Mouse (Mus musculus) intestine, embryonic 15.5 days (tissue): ENCODE measurements around the gene Wnt9a. TPM values are rescaled to one million over a fixed set of nuclear protein-coding genes. Genes with fewer than 3 reads are reported as not detected.

ENCODE experiments used
- ATAC-seq: fragments of 200-750 bp; cut with Nextera tagmentation; 2 replicates; pipeline ENCODE4 v1.8.0; 2017; ENCODE audit warnings: moderate TSS enrichment, moderate library complexity
- H3K27ac ChIP-seq: fragments of 300-500 bp; sonication (generic); 2 replicates; pipeline ENCODE4 v1.5.1; 2015; ENCODE audit warnings: mild to moderate bottlenecking, inconsistent platforms
- H3K27me3 ChIP-seq: fragments of 300-500 bp; sonication (generic); replicated peaks from 2 replicates; pipeline ENCODE4 v1.6.1; 2015; ENCODE audit warnings: inconsistent platforms
- H3K36me3 ChIP-seq: fragments of 300-500 bp; sonication (generic); 2 replicates; pipeline ENCODE4 v1.6.1; 2015; ENCODE audit warnings: inconsistent platforms
- H3K4me1 ChIP-seq: fragments of 300-500 bp; sonication (generic); replicated peaks from 2 replicates; pipeline ENCODE4 v1.6.1; 2015; ENCODE audit warnings: inconsistent platforms
- H3K4me2 ChIP-seq: fragments of 300-500 bp; sonication (generic); replicated peaks from 2 replicates; pipeline ENCODE4 v1.6.1; 2015; ENCODE audit warnings: mild to moderate bottlenecking, inconsistent platforms
- H3K4me3 ChIP-seq: fragments of 300-500 bp; sonication (generic); replicated peaks from 2 replicates; pipeline ENCODE4 v1.5.1; 2015; ENCODE audit warnings: inconsistent platforms
- H3K9ac ChIP-seq: fragments of 300-500 bp; sonication (generic); 2 replicates; pipeline ENCODE4 v1.6.1; 2015; ENCODE audit warnings: inconsistent platforms
- H3K9me3 ChIP-seq: fragments of 300-500 bp; sonication (generic); 2 replicates; pipeline ENCODE4 v1.6.1; 2016; ENCODE audit warnings: inconsistent platforms
- WGBS: fragments of 180-500 bp; shearing (Covaris S2); methylation state at CpG from one replicate; pipeline ENCODE4 v1.1.7; 2015; 5-methylcytosine and 5-hydroxymethylcytosine counted together
- polyA plus RNA-seq: library from polyadenylated mRNA; unstranded; fragments of >200 nt; fragmentation: Nextera tagmentation; extraction: Ambion mirVana; gene quantifications from 2 replicates; pipeline ENCODE4 v1.2.1, GENCODE M21; 2015

Wnt9a gene
- polyA plus RNA-seq: 3.4 and 4.2 TPM in 2 replicates

DNA sequence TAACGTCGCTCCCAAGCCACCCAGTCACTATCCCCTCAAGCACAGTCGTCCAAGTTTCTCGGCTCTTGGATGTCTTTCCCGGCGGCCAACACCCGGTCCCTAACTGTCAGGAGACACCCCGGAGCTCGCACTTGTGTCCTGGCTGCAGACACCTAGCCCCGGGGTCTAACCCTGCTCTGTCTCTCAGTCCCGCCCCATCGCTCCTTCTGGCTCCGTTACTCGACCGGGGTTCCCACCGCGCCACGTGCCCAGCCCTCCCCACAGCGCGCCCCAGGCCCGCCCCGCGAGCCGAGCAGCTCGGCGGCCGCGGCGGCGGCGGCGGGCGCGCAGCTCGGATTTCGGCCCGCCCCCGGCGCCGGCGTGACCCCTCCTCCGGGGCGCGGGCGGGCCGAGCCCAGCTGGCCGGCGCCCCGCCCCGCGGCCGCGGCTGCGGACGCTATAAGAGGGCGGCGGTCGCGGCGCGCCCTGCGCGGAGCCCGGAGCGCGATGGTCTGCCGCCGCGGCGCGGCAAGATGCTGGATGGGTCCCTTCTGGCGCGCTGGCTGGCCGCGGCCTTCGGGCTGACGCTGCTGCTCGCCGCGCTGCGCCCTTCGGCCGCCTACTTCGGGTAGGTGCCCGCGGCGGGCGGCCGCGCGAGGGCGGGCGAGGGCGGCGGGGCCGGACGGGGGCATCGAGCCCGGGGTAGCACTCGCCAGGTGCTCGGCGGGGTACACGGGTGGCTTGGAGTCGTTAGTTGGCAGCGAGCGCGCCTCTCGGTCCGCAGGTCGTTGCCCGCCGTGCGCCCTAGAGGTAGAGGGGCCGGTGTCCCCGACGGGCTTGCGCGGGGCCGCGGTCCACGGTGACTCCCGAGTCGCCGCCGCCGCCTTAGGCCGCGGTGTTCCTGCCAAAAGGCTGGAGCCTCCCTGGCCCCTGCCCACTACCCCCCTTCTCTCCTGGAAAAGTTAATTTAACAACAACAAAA is at the start of gene Wnt9a:
Gene Wnt9a (plus strand): TSS at position 468 of the 961 bp plus-strand sequence.
- H3K27me3 ChIP-seq: peaks cover 54% of the 10 kb centered on the region
- no peaks in the 10 kb centered on the region for H3K9me3 ChIP-seq
- peak within 1 kb of the TSS; percentile 71 for H3K4me3 ChIP-seq
- H3K36me3 ChIP-seq: no peaks in the 10 kb centered on the region
- H3K4me2 ChIP-seq: peak within 1 kb of the TSS; percentile 97
- peak within 1 kb of the TSS; percentile 70 for H3K9ac ChIP-seq
- 0 out of 2 replicates have a peak within 1 kb of the TSS, but pooled peaks have one; percentile 51 for H3K27ac ChIP-seq
- ATAC-seq: peak; percentile 85
- peaks cover 34% of the 10 kb centered on the region for H3K4me1 ChIP-seq
- WGBS: under 1% methylated on average over 123 of the region's 128 CpGs

DNA sequence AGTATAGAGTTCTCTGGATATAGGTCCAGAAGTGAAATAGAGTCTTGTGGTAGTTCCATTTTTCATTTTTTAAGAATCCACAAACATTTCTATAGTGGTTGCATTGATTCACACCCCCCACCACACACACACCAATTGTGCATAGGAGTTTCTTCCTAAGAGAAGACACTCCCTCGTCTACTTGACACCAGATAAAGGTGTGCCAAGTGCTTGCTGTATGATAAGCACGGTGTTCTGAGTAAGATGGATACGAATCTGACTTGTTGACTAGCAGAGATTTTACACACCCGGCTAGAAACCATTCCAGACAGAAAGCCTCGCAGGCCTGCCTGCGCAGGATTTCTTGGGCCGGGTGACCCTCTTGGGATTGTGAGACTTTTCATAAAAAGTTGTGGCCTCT is 47.1 kb upstream of the Wnt9a start:
- peaks cover 13% of the 10 kb centered on the region for H3K27me3 ChIP-seq
- H3K9ac ChIP-seq: no peak overlapping the region
- no peak overlapping the region for H3K4me3 ChIP-seq
- ATAC-seq: no peak
- H3K36me3 ChIP-seq: no peaks in the 10 kb centered on the region
- 83% methylated on average over 7 of the region's 7 CpGs for WGBS
- no peak overlapping the region for H3K27ac ChIP-seq
- H3K9me3 ChIP-seq: no peaks in the 10 kb centered on the region
- no peak overlapping the region for H3K4me2 ChIP-seq
- peaks cover 15% of the 10 kb centered on the region; the same call in 1 of the 2 replicates for H3K4me1 ChIP-seq

DNA sequence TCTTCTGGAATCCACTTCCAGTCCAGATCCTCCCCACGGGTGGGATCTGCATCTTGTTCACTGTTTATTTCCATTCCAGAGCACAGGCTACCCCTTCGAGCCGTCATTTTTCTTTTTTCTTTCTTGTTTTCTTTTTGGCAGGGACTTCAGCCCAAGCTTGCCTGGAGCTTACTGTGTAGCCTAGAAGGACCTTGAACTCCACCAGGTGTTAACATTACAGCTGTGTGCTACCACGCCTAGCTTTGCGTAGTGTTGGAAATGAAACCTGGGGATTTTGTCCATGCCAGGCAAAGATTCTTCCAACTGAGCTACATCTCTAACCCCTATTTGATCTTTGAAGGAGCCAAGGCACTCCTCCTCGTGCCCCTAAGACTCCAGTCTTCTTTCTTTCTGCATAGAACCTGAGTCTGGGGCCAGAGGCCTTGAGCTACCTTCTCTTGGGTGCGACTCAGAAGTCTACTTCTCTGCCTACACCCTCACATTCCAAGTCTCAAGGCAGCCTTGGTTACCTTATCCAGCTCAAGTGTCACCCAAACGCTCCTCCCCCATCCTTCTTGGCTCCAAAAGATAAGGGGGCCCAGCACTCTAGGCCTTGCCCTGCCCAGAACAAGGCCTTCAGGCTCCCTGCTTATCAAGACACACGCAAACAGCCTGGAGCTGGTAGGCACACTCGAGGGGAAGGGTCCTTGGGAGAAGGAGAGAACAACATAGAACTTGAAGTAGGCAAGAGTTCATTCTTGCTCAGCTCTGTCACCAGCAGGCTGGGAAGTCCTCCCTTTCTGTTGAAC is 45.8 kb upstream of the Wnt9a start:
- Histone ChIP-seq H3K9me3 (no peaks in the 10 kb centered on the region), H3K4me3 (no peak overlapping the region), H3K36me3 (no peaks in the 10 kb centered on the region), H3K4me2 (0 out of 2 replicates have a peak overlapping the region, but pooled peaks have one; percentile 2), H3K9ac (no peak overlapping the region), H3K27ac (0 out of 2 replicates have a peak overlapping the region, but pooled peaks have one; percentile 46), H3K27me3 (peaks cover 25% of the 10 kb centered on the region), H3K4me1 (peaks cover 15% of the 10 kb centered on the region; the same call in 1 of the 2 replicates)
- WGBS: 60% methylated on average over 10 of the region's 10 CpGs
- ATAC-seq: peak; percentile 91

DNA sequence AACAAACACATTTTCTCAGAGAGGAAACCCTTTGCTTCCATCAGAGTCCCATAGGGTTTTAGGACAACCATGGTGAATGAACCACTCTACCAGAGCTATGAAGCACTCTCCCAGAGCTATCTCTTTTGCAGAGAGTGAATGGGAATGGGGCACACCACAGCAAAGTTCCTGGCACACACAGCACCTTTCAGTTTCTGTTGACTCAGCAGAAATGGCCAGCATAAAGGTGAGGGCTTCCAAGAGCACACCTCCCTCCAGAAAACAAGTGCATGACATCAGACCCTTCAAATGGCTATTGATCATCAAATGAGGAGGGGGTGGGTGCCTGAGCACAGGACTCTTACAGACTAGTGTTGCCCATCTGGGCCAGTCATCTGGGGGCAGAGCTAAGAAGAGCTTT is 44.4 kb upstream of the Wnt9a start:
- no peaks in the 10 kb centered on the region for H3K36me3 ChIP-seq
- no peak overlapping the region for H3K27ac ChIP-seq
- H3K27me3 ChIP-seq: peaks cover 40% of the 10 kb centered on the region
- no peak for ATAC-seq
- no peaks in the 10 kb centered on the region for H3K9me3 ChIP-seq
- no peak overlapping the region for H3K4me3 ChIP-seq
- H3K9ac ChIP-seq: no peak overlapping the region
- no peak overlapping the region for H3K4me2 ChIP-seq
- peaks cover 15% of the 10 kb centered on the region; the same call in 1 of the 2 replicates for H3K4me1 ChIP-seq

DNA sequence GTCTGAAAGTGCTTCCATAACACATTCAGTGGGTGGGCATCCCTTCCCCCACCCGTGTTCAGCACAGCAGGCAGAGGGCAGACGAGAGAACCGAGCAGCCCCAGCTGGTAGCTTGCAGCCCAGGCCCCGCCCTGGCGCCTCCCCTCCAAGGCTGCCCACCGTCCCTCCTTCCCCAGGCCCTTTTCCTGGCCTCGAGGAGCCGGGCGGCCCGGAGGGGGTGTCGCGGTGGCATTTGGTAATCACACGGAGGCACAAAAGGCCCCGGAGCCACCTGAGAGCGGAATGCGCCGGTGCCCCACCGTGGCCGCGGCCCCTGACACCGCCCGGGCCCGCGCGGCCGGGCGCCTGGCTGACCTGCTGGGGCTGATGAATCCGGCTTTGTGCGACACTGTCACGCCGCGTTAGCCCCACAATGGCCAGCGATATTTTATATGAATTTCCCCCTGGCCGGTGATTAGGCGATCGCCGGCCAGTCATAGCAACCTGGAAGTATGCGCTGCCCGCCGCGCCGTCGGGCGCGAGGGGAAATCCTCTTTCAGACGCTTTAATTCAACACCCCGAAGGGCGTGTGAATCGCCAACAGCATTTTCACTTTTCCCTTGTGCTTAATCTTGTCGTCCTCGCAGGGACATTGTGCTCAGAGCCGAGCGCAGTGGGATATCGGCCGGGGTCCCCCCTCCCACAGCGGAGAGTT is 42.7 kb upstream of the Wnt9a start:
- Histone ChIP-seq H3K4me3 (peak overlapping the region; percentile 55), H3K4me2 (peak overlapping the region; percentile 97), H3K27me3 (peaks cover 40% of the 10 kb centered on the region), H3K9ac (peak overlapping the region; percentile 57), H3K4me1 (peaks cover 15% of the 10 kb centered on the region; the same call in 1 of the 2 replicates), H3K27ac (no peak overlapping the region), H3K9me3 (no peaks in the 10 kb centered on the region), H3K36me3 (no peaks in the 10 kb centered on the region)
- ATAC-seq: peak; percentile 72
- WGBS: under 1% methylated on average over 56 of the region's 56 CpGs

DNA sequence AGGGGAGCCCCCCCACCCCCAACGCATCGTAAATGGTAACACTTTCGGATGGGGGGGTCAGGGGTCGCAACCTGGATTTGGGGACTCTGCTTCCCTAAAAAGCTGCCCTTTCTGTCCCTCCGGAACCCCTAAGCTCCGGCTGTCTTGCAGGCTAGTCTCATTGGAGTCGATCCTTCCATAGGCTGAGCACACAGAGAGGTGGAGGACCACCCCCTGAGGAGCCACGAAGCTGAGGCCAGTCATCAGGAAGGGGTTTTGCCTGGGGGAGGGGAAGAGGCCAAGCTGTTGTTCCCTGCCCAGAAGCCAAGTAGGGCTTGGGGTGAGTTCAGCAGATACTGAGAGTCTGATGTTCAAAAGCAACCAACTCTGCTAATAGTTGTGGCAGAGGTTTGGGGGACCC is 42.1 kb upstream of the Wnt9a start:
- 9% methylated on average over 8 of the region's 8 CpGs for WGBS
- Histone ChIP-seq H3K9me3 (no peaks in the 10 kb centered on the region), H3K4me3 (peak overlapping the region; percentile 55), H3K27ac (no peak overlapping the region), H3K27me3 (peaks cover 40% of the 10 kb centered on the region), H3K9ac (peak overlapping the region; percentile 57; the same call in 1 of the 2 replicates), H3K4me1 (peaks cover 15% of the 10 kb centered on the region; the same call in 1 of the 2 replicates), H3K4me2 (peak overlapping the region; percentile 97), H3K36me3 (no peaks in the 10 kb centered on the region)
- no peak for ATAC-seq

DNA sequence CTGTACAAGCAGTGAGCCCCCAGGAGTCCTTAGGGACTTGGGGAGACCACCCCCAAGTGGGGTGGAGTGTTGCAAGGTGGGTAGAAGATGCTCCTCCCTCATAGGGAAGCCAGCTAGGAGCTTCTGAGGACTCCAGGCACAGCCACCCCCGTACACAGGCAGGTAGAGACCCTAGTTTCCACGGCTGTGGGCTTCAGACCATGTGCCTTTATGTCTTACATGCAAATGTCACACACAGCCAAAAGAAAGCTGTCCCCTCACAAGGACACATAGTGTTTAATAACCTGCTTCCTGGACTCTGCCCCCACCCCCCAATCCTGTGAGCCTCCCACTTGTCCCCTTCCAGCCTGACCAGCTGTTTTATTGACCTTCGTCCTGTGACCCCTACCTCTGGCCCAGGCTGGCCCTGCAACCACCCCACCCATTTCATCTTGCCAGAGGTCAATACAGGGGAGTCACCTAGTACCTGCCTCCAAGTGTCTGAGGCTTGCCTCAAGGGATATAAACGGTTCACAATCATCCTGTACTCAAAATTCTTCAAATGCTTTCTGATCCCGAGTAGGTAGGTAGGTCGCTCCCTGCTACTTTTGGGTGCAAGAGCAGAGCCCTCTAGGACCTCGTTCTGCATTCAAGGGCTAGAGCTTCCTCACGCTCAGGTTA is 41.4 kb upstream of the Wnt9a start:
- H3K36me3 ChIP-seq: no peaks in the 10 kb centered on the region
- peaks cover 40% of the 10 kb centered on the region for H3K27me3 ChIP-seq
- H3K9ac ChIP-seq: no peak overlapping the region
- H3K4me1 ChIP-seq: peaks cover 15% of the 10 kb centered on the region; the same call in 1 of the 2 replicates
- no peak for ATAC-seq
- H3K9me3 ChIP-seq: no peaks in the 10 kb centered on the region
- no peak overlapping the region for H3K27ac ChIP-seq
- H3K4me3 ChIP-seq: no peak overlapping the region
- H3K4me2 ChIP-seq: no peak overlapping the region
- 62% methylated on average over 8 of the region's 8 CpGs for WGBS

DNA sequence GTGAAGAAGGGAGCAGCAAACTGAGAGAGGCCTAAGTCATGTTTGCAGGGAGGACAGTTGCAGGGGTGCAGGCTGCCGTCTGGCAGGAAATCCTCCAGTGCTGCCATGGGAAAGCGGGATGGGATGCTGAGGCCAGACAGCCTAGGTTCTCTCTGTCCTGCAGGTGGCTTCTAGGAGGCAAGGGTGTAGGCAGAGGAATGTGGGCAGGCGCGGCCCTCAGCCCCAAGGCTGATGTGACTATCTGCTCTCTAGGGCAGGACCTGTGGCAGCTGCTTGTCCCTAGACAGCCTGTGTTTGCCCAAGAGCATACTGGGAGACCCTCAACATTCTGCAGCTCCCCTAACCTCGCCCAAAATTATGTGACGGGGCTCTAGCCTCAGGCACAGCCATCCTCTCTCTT is 40.0 kb upstream of the Wnt9a start:
- Histone ChIP-seq H3K27ac (no peak overlapping the region), H3K4me2 (no peak overlapping the region), H3K9me3 (no peaks in the 10 kb centered on the region), H3K27me3 (peaks cover 40% of the 10 kb centered on the region), H3K4me3 (no peak overlapping the region), H3K9ac (no peak overlapping the region), H3K4me1 (peaks cover 10% of the 10 kb centered on the region; the same call in 1 of the 2 replicates), H3K36me3 (no peaks in the 10 kb centered on the region)
- WGBS: 25% methylated on average over 6 of the region's 6 CpGs
- ATAC-seq: no peak

DNA sequence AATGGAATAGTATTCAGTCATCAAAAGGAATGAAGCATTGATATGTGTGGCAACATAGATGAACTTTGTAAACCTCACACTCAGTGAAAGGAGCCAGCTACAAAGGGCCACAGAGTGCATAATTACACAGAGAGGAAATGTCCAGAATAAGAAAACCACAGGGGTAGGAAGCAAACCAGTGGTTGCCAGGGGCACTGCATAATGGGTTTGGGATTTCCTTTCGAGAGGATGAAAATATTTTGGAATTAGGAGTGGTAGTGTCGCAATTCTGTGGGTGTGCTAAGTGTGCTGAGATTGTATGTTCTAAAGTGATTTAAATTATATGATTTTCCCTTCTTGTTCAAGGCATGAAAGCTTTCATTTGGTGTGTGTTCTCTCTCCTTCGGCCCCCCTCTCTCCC is 32.5 kb upstream of the Wnt9a start:
- Histone ChIP-seq H3K27ac (no peak overlapping the region), H3K4me3 (no peak overlapping the region), H3K36me3 (no peaks in the 10 kb centered on the region), H3K4me1 (no peaks in the 10 kb centered on the region), H3K9ac (no peak overlapping the region), H3K9me3 (no peaks in the 10 kb centered on the region), H3K4me2 (no peak overlapping the region), H3K27me3 (peaks cover 5% of the 10 kb centered on the region)
- 83% methylated on average over 3 of the region's 3 CpGs for WGBS
- ATAC-seq: no peak

DNA sequence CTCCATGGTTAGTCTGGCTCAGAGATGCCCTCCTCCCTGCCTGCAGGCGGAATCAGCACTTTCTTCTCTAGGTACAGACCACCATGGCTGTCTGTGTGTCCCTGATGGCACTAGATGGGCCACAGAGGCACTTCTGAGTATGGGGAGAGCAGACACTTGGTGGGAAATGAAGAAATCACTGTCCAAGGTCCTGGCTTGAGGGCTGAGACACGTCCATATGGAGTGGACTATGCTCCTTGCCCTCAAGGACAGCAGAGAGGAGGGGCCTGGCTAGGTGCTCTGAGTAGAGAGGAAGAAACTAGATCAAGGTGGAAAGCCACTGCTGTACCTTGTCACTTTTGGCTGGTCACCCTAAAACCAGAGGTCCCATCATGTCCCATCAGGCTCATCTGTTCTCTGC is 29.9 kb upstream of the Wnt9a start:
- Histone ChIP-seq H3K4me1 (no peaks in the 10 kb centered on the region), H3K27me3 (peaks cover 22% of the 10 kb centered on the region), H3K4me2 (no peak overlapping the region), H3K36me3 (no peaks in the 10 kb centered on the region), H3K9ac (no peak overlapping the region), H3K4me3 (no peak overlapping the region), H3K27ac (no peak overlapping the region), H3K9me3 (no peaks in the 10 kb centered on the region)
- 32% methylated on average over 2 of the region's 2 CpGs for WGBS
- peak; percentile 58; the same call in 1 of the 2 replicates for ATAC-seq

DNA sequence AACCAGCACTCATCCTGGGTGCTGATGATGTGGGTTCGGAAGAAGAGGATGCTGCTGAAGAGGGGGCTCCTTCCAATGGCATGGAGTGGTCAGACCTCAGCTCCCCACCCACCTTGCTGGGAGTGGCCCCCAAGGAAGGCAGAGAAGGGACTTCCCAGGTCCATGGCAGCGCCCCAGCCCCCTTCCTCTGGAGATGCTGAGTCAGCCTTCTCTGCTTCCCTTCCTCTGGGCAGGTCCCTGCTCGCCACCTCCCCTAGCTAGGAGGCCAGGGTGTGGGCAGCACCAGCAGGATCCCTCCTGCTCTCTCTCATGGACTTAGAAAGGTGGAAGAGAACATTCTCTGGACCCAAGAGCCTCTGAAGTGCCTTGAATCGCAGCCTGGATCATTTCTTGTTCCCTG is 28.7 kb upstream of the Wnt9a start:
- no peak for ATAC-seq
- WGBS: 70% methylated on average over 4 of the region's 4 CpGs
- Histone ChIP-seq H3K4me3 (no peak overlapping the region), H3K9me3 (no peaks in the 10 kb centered on the region), H3K4me2 (no peak overlapping the region), H3K4me1 (no peaks in the 10 kb centered on the region), H3K9ac (no peak overlapping the region), H3K27me3 (peaks cover 27% of the 10 kb centered on the region), H3K27ac (no peak overlapping the region), H3K36me3 (no peaks in the 10 kb centered on the region)
